Mouse (Mus musculus) forelimb bud, embryonic 11.5 days (tissue): ENCODE measurements at regions not wholly inside any gene's neighbourhood (a gene's known extent, or its start where the extent isn't known, plus 50 kb on each side); places are given as distances from the start of the nearest gene placed in this dataset.
"Not testable (repeated sequence)": the region's sequence is repeated elsewhere in the genome, so short reads cannot be mapped to it uniquely, and the experiment has no call there.

Source experiments
- DNase-seq: peaks from one replicate; pipeline ENCODE4 v3.0.0-alpha.2; 2012; ENCODE audit warnings: low read depth, low spot score

GRCm38 (mm10) chr11:7812436-7812835, 598.7 kb upstream of the Igfbp3 start:
- DNase-seq, result no peak

DNA sequence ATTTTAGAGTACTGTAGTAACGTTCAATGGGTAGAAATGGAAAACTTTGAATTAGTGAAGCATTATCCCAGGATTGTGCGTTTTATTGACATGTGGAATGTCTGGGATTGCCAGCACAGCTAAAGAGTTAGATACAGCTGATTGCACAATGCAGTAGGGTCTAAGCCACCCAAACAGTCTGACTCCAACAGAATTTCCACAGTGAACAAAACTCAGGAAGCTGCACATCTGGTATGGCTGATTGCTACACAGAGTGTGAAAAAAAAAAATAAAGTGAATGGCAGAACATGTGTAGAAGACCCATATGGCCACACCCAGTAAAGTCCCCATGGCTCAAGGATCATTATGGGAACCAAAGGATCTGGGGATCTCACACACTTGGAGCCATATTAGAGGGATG, 596.0 kb upstream of the Igfbp3 start:
- DNase-seq, result no peak

GRCm38 (mm10) chr11:7796373-7796772, 582.6 kb upstream of the Igfbp3 start:
- no peak for DNase-seq

GRCm38 (mm10) chr11:7794206-7794605, 580.5 kb upstream of the Igfbp3 start:
- no peak for DNase-seq

- no peak for DNase-seq
Observed at GRCm38 (mm10) chr11:7780476-7781112, 566.9 kb upstream of the Igfbp3 start.

- DNase-seq, result not testable (repeated sequence)
Observed at GRCm38 (mm10) chr11:7775361-7775760, 561.6 kb upstream of the Igfbp3 start.

- DNase-seq, result no peak
Observed at GRCm38 (mm10) chr11:7765303-7765702, 551.6 kb upstream of the Igfbp3 start.

DNA sequence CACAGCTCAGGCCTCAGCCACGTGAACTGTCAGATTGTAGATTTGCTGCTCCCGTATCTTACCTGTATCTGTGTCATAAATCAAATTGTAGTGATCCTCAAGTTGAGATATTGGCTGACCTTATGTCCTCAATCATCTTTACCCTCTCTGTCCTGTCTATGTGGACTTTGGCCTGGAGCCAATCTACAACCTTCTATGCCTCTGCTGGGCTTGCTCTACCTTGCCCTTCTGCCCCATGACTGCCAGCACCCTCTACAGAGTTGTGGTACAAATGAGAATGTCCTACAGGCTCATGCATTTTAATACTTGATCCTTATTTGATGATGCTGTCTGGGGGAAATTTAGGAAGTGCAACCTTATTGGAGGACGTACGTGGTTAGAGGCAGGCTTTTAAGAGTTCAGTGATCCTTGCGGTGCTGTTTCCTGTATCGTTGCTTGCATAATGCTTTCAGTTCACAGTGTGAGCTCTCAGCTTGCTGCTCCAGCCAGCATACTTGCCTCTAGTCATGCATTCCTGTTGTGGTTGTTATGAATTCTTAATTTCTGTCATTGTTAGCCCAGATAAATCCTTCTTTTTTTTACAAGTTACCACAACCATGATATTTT, 545.2 kb upstream of the Igfbp3 start:
- DNase-seq, result no peak
